Mouse (Mus musculus): Measurements from ENCODE around the gene Ccdc103. TPM values are rescaled to one million over a fixed set of nuclear protein-coding genes. Genes with fewer than 3 reads are reported as not detected.

The Ccdc103 gene
- total and polyA plus RNA-seq, 2 experiments from 2014 or later, result 0.31 to 2.2 TPM

DNA sequence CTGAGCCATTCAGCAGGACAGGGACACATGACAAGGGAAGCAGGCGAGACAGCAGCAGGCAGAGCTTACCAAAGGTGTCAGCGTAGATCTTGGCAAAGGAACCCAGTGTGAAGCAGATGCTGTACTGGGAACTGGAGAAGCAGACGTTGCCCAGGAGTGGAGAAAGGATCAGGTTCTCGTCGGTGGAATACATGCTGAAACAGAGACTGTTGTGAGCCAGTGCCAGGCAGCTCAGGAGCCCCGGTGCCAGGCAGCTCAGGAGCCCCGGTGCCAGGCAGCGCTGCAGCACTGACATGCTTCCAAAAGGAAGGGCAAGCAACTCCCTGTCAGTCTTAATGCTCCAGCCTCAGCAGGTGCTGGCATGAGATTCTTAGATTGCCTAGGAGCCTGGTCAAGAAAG lies 21.1 kb upstream of the Ccdc103 start:
- ATAC-seq (peak; percentile 59; the same call in 1 of the 2 replicates), DNase-seq (ENCODE audit: low spot score) (peak; percentile 57)
- no peak for TF ChIP-seq CTCF (IDR thresholded peaks at IDR 0.05; ENCODE audit: low read depth)
- H3K9me3 ChIP-seq (ENCODE audit: low read length), result no peaks in the 10 kb centered on the region
- H3K4me2 ChIP-seq (ENCODE audit: low read depth, low read length), result no peak overlapping the region
- H3K27me3 ChIP-seq (ENCODE audit: insufficient read depth, low read length), result no peaks in the 10 kb centered on the region
- no peak overlapping the region for H3K27ac ChIP-seq
- no peaks in the 10 kb centered on the region for H3K4me1 ChIP-seq (ENCODE audit: insufficient read depth, low read length)
- no peak overlapping the region for H3K9ac ChIP-seq (replicated peaks; ENCODE audit: low read length)
- no peak overlapping the region for H3K4me3 ChIP-seq (ENCODE audit: low read length)
- peaks cover 35% of the 10 kb centered on the region for H3K36me3 ChIP-seq (ENCODE audit: insufficient read depth, low read length)
- WGBS, result 57% methylated on average over 8 of the region's 8 CpGs

DNA sequence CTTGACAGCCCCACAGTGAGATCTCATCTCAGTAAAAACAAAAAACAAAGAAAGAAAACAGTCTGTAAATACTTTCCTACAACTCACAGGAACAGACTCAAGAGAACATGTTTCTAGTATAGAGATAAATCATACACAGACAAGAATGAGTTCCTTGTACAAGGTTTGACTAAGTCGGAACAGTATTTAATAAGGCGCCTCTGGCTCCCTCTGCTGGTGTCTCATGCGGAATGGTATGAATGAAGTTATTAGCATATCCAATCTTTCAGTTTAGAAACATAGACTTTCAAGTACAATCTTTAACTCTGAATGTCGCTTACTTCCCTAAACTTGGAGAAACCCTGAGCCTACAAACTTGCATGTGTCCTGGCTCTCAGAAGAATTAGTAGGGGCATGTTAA lies 16.7 kb upstream of the Ccdc103 start:
- Histone ChIP-seq H3K27me3 (ENCODE audit: insufficient read depth, low read length) (no peaks in the 10 kb centered on the region), H3K36me3 (ENCODE audit: insufficient read depth, low read length) (peaks cover 32% of the 10 kb centered on the region), H3K27ac (no peak overlapping the region), H3K9me3 (ENCODE audit: low read length) (no peaks in the 10 kb centered on the region), H3K4me2 (ENCODE audit: low read depth, low read length) (no peak overlapping the region), H3K9ac (replicated peaks; ENCODE audit: low read length) (no peak overlapping the region), H3K4me3 (ENCODE audit: low read length) (no peak overlapping the region), H3K4me1 (ENCODE audit: insufficient read depth, low read length) (no peaks in the 10 kb centered on the region)
- no peak for ATAC-seq
- TF ChIP-seq CTCF (IDR thresholded peaks at IDR 0.05; ENCODE audit: low read depth), result peak; percentile 77
- peak; percentile 92 for DNase-seq (ENCODE audit: low spot score)
- WGBS, result 30% methylated on average over 4 of the region's 4 CpGs

DNA sequence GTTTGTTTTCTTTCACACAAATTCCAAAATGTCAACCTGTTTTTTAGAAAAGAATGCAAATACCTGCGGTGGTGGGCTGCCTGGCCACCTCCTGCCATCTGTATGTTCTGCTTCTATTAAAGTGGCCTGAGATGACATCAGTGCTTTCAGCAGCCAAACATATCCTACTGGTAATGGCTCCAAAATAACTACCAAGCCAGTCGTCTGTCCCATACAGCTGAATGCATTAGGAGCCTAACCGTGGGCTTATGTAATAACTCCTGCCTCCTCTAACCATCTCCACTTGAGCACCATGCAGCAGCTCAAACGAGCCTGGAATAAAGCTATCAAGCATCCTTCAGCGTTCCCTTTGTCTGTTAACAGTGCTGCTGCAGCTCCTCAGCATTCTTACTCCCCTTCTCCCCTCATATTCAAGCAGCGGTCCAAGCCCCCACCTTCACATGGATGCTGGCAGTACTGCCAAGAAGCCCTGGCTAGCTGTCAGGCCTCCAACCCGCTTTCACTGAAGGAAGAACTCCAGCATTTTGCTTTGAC lies 6.1 kb upstream of the Ccdc103 start:
- Histone ChIP-seq H3K27me3 (ENCODE audit: insufficient read depth, low read length) (no peaks in the 10 kb centered on the region), H3K4me2 (ENCODE audit: low read depth, low read length) (no peak overlapping the region), H3K9ac (replicated peaks; ENCODE audit: low read length) (no peak overlapping the region), H3K4me3 (ENCODE audit: low read length) (no peak overlapping the region), H3K27ac (no peak overlapping the region), H3K9me3 (ENCODE audit: low read length) (no peaks in the 10 kb centered on the region), H3K4me1 (ENCODE audit: insufficient read depth, low read length) (no peaks in the 10 kb centered on the region), H3K36me3 (ENCODE audit: insufficient read depth, low read length) (peaks cover 37% of the 10 kb centered on the region)
- DNase-seq (ENCODE audit: low spot score) (no peak), ATAC-seq (no peak)
- no peak for TF ChIP-seq CTCF (IDR thresholded peaks at IDR 0.05; ENCODE audit: low read depth)
- 81% methylated on average over 7 of the region's 7 CpGs for WGBS

DNA sequence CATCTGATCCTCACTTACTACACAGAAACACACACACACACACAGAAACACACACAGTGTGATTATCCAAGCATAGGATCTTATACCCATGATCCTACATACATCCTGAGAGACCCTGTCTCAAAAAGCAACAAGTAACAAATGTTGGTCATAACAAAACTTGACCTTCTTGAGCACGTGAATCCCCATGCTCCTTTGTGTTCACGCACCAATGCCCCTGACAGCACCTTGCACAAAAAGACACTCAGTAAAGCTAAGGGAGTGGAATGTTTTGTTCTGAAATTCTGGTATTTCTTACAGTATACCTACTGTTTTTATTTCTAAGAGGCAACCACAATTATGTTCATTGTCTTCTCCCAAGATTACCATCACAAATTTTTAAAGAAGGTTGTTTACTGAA lies 1.4 kb upstream of the Ccdc103 start:
- Histone ChIP-seq H3K4me1 (ENCODE audit: insufficient read depth, low read length) (peaks cover 6% of the 10 kb centered on the region; the same call in 1 of the 2 replicates), H3K4me2 (ENCODE audit: low read depth, low read length) (peak overlapping the region; percentile 82), H3K9me3 (ENCODE audit: low read length) (no peaks in the 10 kb centered on the region), H3K9ac (replicated peaks; ENCODE audit: low read length) (no peak overlapping the region; the same call in 1 of the 2 replicates), H3K36me3 (ENCODE audit: insufficient read depth, low read length) (peaks cover 17% of the 10 kb centered on the region; the same call in 1 of the 2 replicates), H3K4me3 (ENCODE audit: low read length) (peak overlapping the region; percentile 71), H3K27ac (no peak overlapping the region), H3K27me3 (ENCODE audit: insufficient read depth, low read length) (no peaks in the 10 kb centered on the region)
- no peak for DNase-seq (ENCODE audit: low spot score)
- 50% methylated on average over 2 of the region's 2 CpGs for WGBS
- ATAC-seq, result no peak
- TF ChIP-seq CTCF (IDR thresholded peaks at IDR 0.05; ENCODE audit: low read depth), result no peak

DNA sequence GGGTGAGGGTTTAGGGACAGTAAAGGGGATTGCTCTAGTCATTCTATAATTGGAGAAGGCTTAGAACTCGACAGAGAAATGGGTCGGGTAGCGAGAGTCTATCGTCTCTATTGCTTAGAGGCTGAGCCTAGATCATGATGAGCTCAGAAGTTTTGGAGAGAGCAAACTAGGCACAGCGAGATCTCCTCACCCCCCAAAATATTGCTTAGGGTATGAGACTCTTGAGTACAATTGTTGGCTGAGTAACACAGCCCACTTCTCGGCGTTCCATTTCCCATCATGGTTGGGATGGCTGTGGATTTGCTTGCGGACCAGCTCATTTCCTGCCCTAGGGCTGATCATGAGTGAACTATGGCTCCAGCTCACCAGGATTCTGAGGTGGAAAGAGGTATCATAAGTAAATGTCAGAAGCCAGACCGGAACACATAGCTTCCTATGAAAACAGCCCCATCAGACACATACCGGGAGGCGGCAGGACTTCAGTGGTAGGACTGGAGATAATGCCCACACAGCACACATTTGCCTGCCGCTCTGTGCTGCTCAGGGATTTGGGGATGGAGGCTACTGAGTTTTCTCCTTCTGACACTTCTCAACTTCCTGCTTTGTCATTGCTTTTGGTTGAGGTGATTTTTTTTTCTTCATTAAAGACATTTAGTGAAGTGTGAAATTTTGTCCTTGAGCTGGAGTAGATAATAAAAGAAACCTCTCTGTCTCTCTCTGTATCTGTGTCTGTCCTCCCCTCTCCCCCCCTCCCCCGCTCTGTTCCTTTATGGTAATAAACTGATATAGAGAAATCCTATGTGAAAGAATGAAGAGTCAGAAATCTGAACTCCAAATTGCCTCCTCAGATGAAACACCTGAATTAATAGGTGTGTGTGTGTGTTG lies 552 bp downstream of the Ccdc103 start:
- Histone ChIP-seq H3K4me3 (ENCODE audit: low read length) (peak overlapping the region; percentile 71), H3K4me1 (ENCODE audit: insufficient read depth, low read length) (peaks cover 6% of the 10 kb centered on the region; the same call in 1 of the 2 replicates), H3K9ac (replicated peaks; ENCODE audit: low read length) (peak overlapping the region; percentile 78), H3K4me2 (ENCODE audit: low read depth, low read length) (peak overlapping the region; percentile 82), H3K27me3 (ENCODE audit: insufficient read depth, low read length) (no peaks in the 10 kb centered on the region), H3K9me3 (ENCODE audit: low read length) (no peaks in the 10 kb centered on the region), H3K36me3 (ENCODE audit: insufficient read depth, low read length) (0 out of 2 replicates have a peak, but pooled peaks cover 6% of the 10 kb centered on the region), H3K27ac (peak overlapping the region; percentile 93)
- 14% methylated on average over 13 of the region's 13 CpGs for WGBS
- peak; percentile 69 for ATAC-seq
- TF ChIP-seq CTCF (IDR thresholded peaks at IDR 0.05; ENCODE audit: low read depth), result no peak
- DNase-seq (ENCODE audit: low spot score), result peak; percentile 8

DNA sequence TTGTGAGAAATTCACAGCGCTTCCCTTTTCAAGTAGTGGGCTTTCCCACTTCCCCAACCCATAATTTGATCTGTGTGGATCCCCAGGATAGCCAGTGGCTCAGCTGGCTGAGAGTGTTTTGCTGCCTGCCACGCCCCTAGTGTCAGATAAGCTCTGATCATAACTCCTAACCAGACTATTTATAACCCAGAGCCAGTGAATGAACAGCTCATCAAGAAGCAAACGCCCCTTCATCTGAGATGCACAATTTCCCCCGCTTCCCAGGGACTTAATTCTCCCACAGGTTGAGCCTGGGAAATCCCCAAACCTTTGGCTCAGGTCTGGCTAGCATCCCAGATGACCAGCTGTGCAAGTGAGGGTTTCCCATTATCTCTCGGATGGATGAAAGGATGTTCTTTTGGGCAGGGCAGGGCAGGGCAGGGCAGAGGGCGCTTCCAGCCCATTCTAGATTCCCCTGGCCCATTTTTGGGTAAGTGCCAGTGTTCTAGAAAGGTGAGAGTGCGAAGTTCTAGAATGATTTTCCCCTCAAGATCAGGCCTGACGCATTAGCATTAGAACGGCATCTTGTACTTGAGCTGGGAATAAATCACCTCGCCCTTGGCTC lies 3.7 kb downstream of the Ccdc103 start, which contains the start of gene Fam187a:
Gene Fam187a (plus strand): TSS at position 554 of the 604 bp plus-strand sequence.
- Histone ChIP-seq H3K4me1 (ENCODE audit: insufficient read depth, low read length) (peaks cover 6% of the 10 kb centered on the region; the same call in 1 of the 2 replicates), H3K4me3 (ENCODE audit: low read length) (no peak within 1 kb of the TSS), H3K27ac (no peak within 1 kb of the TSS), H3K27me3 (ENCODE audit: insufficient read depth, low read length) (no peaks in the 10 kb centered on the region), H3K4me2 (ENCODE audit: low read depth, low read length) (no peak within 1 kb of the TSS), H3K36me3 (ENCODE audit: insufficient read depth, low read length) (no peaks in the 10 kb centered on the region), H3K9me3 (ENCODE audit: low read length) (no peaks in the 10 kb centered on the region), H3K9ac (replicated peaks; ENCODE audit: low read length) (no peak within 1 kb of the TSS)
- no peak for DNase-seq (ENCODE audit: low spot score)
- WGBS, result 59% methylated on average over 10 of the region's 10 CpGs
- ATAC-seq, result no peak
- no peak for TF ChIP-seq CTCF (IDR thresholded peaks at IDR 0.05; ENCODE audit: low read depth)

Measured in hindbrain, postnatal 0 days (tissue).